Mouse (Mus musculus) spleen, adult 2 months (tissue): ENCODE measurements around the gene Cpox. TPM values are rescaled to one million over a fixed set of nuclear protein-coding genes. Genes with fewer than 3 reads are reported as not detected.

ENCODE experiments used
- DNase-seq, 2 experiments: peaks; one replicate each; pipeline versions ENCODE4 v3.0.0 to v3.0.0-alpha.2; 2012 to 2021; ENCODE audit warnings: low spot score in 2 of 2, low read depth in 1 of 2
- H3K27ac ChIP-seq: fragments of 200-500 bp; 2 replicates; pipeline ENCODE4 v1.5.1; 2012; ENCODE audit warnings: low read length, inconsistent platforms; ENCODE audit not compliant: insufficient read depth
- H3K27me3 ChIP-seq: fragments of 200-500 bp; 2 replicates; pipeline ENCODE4 v1.6.1; 2012; ENCODE audit warnings: mild to moderate bottlenecking, moderate library complexity, low read length, inconsistent platforms; ENCODE audit not compliant: control insufficient read depth, insufficient read depth
- H3K36me3 ChIP-seq: fragments of 200-500 bp; 2 replicates; pipeline ENCODE4 v1.6.1; 2012; ENCODE audit warnings: mild to moderate bottlenecking, low read length, inconsistent platforms; ENCODE audit not compliant: control insufficient read depth, insufficient read depth
- H3K4me1 ChIP-seq: fragments of 200-500 bp; 2 replicates; pipeline ENCODE4 v1.6.1; 2011; ENCODE audit warnings: inconsistent platforms; ENCODE audit not compliant: control insufficient read depth, insufficient read depth, insufficient read length
- H3K4me3 ChIP-seq: fragments of 200-500 bp; 2 replicates; pipeline ENCODE4 v1.5.1; 2011; ENCODE audit warnings: mild to moderate bottlenecking, inconsistent platforms; ENCODE audit not compliant: insufficient read depth, insufficient read length; ENCODE audit errors: extremely low read depth
- CTCF ChIP-seq: fragments of 200-500 bp; IDR thresholded peaks from 2 replicates; pipeline ENCODE4 v1.5.1; 2011; ENCODE audit warnings: mild to moderate bottlenecking, inconsistent platforms; ENCODE audit not compliant: insufficient read depth, insufficient read length, insufficient replicate concordance; ENCODE audit errors: extremely low read depth
- POLR2A ChIP-seq: fragments of 200-500 bp; IDR thresholded peaks from 2 replicates; pipeline ENCODE4 v1.6.1; 2011; ENCODE audit warnings: low read depth, low read length, inconsistent platforms
- WGBS: fragments of 180-500 bp; shearing (Covaris S2); methylation state at CpG from one replicate; pipeline ENCODE4 v1.1.7; 2018; 5-methylcytosine and 5-hydroxymethylcytosine counted together
- polyA plus RNA-seq: library from polyadenylated mRNA; depleted of rRNA; stranded (reverse); fragments of >200 nt; gene quantifications from 2 replicates; pipeline ENCODE4 v1.2.3, GENCODE M21; 2012

Gene Cpox
- polyA plus RNA-seq, 1 experiment, result 22.3 TPM

DNA sequence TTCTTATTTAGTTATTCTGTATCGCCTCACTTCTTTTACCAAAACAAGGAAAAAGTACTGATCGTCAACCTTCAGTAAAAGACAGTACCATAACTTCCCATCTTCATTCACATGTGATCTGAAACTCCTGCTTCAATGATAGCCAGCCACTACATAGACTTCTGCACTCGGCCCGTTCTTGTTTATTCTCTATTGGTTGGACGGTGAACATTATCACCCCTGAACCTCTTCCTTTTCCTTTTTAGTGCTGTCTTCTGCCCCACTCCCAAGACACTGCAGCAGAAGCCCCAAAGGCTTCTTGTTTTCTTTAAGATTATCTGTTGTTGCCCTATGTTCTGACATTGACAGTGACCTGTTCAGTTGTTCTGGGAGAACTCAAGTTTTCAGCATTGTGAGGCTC lies 41.1 kb upstream of the Cpox start:
- no peaks in the 10 kb centered on the region for H3K27me3 ChIP-seq
- no peak for DNase-seq
- 90% methylated on average over 5 of the region's 5 CpGs for WGBS
- no peaks in the 10 kb centered on the region for H3K4me1 ChIP-seq
- no peaks in the 10 kb centered on the region for H3K36me3 ChIP-seq
- H3K4me3 ChIP-seq, result no peak overlapping the region
- TF ChIP-seq CTCF (no peak), POLR2A (no peak)
- H3K27ac ChIP-seq, result no peak overlapping the region

- H3K27me3 ChIP-seq, result no peaks in the 10 kb centered on the region
- no peaks in the 10 kb centered on the region for H3K36me3 ChIP-seq
- no peak overlapping the region for H3K27ac ChIP-seq
- H3K4me3 ChIP-seq, result no peak overlapping the region
- no peaks in the 10 kb centered on the region for H3K4me1 ChIP-seq
- TF ChIP-seq CTCF (no peak), POLR2A (no peak)
- DNase-seq, result no peak
- WGBS, result 69% methylated on average over 2 of the region's 2 CpGs
Measured at GRCm38 (mm10) chr16:58629736-58630135, 40.4 kb upstream of the Cpox start.

DNA sequence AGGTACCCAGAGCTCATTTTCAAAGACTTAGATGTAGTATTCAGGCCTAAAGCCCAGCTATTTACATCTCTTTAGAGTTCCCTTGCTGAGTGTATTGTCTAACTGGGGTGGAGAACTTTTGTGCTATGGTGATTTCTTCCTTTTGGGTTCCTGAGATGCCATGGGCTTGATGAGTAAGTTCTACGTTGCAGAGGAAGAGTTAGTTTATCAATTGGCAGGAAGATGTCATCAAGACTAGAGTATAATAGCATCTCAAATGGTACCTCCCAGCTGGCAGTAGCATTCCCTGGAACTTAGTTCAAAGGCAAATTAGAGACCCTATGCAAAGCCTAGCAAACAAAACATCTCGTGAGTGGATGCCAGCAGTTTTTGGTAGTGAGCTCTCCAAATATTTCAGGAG lies 34.2 kb upstream of the Cpox start:
- 89% methylated on average over 2 of the region's 2 CpGs for WGBS
- no peak overlapping the region for H3K27ac ChIP-seq
- no peak overlapping the region for H3K4me3 ChIP-seq
- no peaks in the 10 kb centered on the region for H3K36me3 ChIP-seq
- DNase-seq, result no peak
- no peaks in the 10 kb centered on the region; the same call in 1 of the 2 replicates for H3K4me1 ChIP-seq
- no peaks in the 10 kb centered on the region for H3K27me3 ChIP-seq
- TF ChIP-seq CTCF (no peak), POLR2A (no peak)

GRCm38 (mm10) chr16:58637448-58637847 lies 32.6 kb upstream of the Cpox start:
- Histone ChIP-seq H3K27me3 (no peaks in the 10 kb centered on the region), H3K36me3 (no peaks in the 10 kb centered on the region), H3K4me1 (no peaks in the 10 kb centered on the region; the same call in 1 of the 2 replicates), H3K4me3 (no peak overlapping the region), H3K27ac (no peak overlapping the region)
- no peak for DNase-seq
- 76% methylated on average over 4 of the region's 4 CpGs for WGBS
- no peak for TF ChIP-seq POLR2A
- no peak for TF ChIP-seq CTCF

- WGBS, result 44% methylated on average over 7 of the region's 7 CpGs
- Histone ChIP-seq H3K4me1 (no peaks in the 10 kb centered on the region; the same call in 1 of the 2 replicates), H3K27ac (no peak overlapping the region), H3K36me3 (no peaks in the 10 kb centered on the region), H3K27me3 (no peaks in the 10 kb centered on the region), H3K4me3 (no peak overlapping the region)
- DNase-seq, result no peak
- no peak for TF ChIP-seq CTCF
- no peak for TF ChIP-seq POLR2A
Measured at GRCm38 (mm10) chr16:58638016-58638415, 32.1 kb upstream of the Cpox start.

- Histone ChIP-seq H3K36me3 (no peaks in the 10 kb centered on the region), H3K27ac (no peak within 1 kb of the TSS), H3K4me3 (no peak within 1 kb of the TSS), H3K4me1 (no peaks in the 10 kb centered on the region; the same call in 1 of the 2 replicates), H3K27me3 (no peaks in the 10 kb centered on the region)
- WGBS, result 64% methylated on average over 3 of the region's 3 CpGs
- TF ChIP-seq CTCF (no peak), POLR2A (no peak)
- DNase-seq, result no peak
Measured at GRCm38 (mm10) chr16:58638689-58639175, 31.4 kb upstream of the Cpox start, which contains the start of gene E330017A01Rik. E330017A01Rik (minus strand) TSS chr16:58638739.

GRCm38 (mm10) chr16:58649979-58650378 lies 20.1 kb upstream of the Cpox start:
- Histone ChIP-seq H3K36me3 (no peaks in the 10 kb centered on the region), H3K27me3 (no peaks in the 10 kb centered on the region), H3K27ac (no peak overlapping the region), H3K4me3 (no peak overlapping the region), H3K4me1 (no peaks in the 10 kb centered on the region)
- TF ChIP-seq CTCF (no peak), POLR2A (no peak)
- 94% methylated on average over 10 of the region's 10 CpGs for WGBS
- DNase-seq, result no peak

GRCm38 (mm10) chr16:58655751-58656150 lies 14.3 kb upstream of the Cpox start:
- H3K36me3 ChIP-seq, result no peaks in the 10 kb centered on the region
- no peak for DNase-seq
- no peak for TF ChIP-seq POLR2A
- TF ChIP-seq CTCF, result no peak
- no peaks in the 10 kb centered on the region for H3K27me3 ChIP-seq
- no peaks in the 10 kb centered on the region for H3K4me1 ChIP-seq
- no peak overlapping the region for H3K27ac ChIP-seq
- no peak overlapping the region for H3K4me3 ChIP-seq
